Mouse (Mus musculus) MEL (cell line): Measurements from ENCODE around the gene Cavin2. TPM values are rescaled to one million over a fixed set of nuclear protein-coding genes. Genes with fewer than 3 reads are reported as not detected.

ENCODE experiments used
- DNase-seq: peaks from one replicate; pipeline ENCODE4 v3.0.0; 2011; ENCODE audit warnings: low read depth, low spot score
- H3K27ac ChIP-seq: 2 replicates; pipeline ENCODE4 v1.5.1; 2012; ENCODE audit warnings: low read depth, mild to moderate bottlenecking, control low read depth, low read length, moderate library complexity; ENCODE audit not compliant: control insufficient read depth
- H3K27me3 ChIP-seq, 2 experiments: fragments of 150-350 bp in 1 of 2; sonication (generic) in 1 of 2; 2 replicates each; pipeline ENCODE4 v1.6.1; 2012; ENCODE audit warnings: low read length in 2 of 2, mild to moderate bottlenecking in 2 of 2, improper control_type of control experiment in 1 of 2, moderate library complexity in 1 of 2; ENCODE audit not compliant: insufficient read depth in 2 of 2, control insufficient read depth in 1 of 2
- H3K36me3 ChIP-seq, 2 experiments: 2 replicates each; pipeline ENCODE4 v1.6.1; 2012 to 2014; ENCODE audit warnings: low read length in 2 of 2, improper control_type of control experiment in 1 of 2, inconsistent platforms in 1 of 2, mild to moderate bottlenecking in 1 of 2; ENCODE audit not compliant: insufficient read depth in 2 of 2, control insufficient read depth in 1 of 2
- H3K4me1 ChIP-seq, 2 experiments: fragments of 150-350 bp in 1 of 2; sonication (generic) in 1 of 2; 2 replicates each; pipeline ENCODE4 v1.6.1; 2012; ENCODE audit warnings: low read length in 2 of 2, improper control_type of control experiment in 1 of 2, mild to moderate bottlenecking in 1 of 2; ENCODE audit not compliant: insufficient read depth in 2 of 2, control insufficient read depth in 1 of 2
- H3K4me3 ChIP-seq, 2 experiments: fragments of 150-350 bp in 1 of 2; sonication (generic) in 1 of 2; 2 replicates each; pipeline ENCODE4 v1.5.1; 2012; ENCODE audit warnings: low read depth in 2 of 2, low read length in 2 of 2, mild to moderate bottlenecking in 2 of 2, moderate library complexity in 2 of 2, control low read depth in 1 of 2, improper control_type of control experiment in 1 of 2; ENCODE audit not compliant: control insufficient read depth in 1 of 2, insufficient read depth in 1 of 2
- H3K79me2 ChIP-seq: 2 replicates; pipeline ENCODE4 v1.6.1; 2012; ENCODE audit warnings: mild to moderate bottlenecking, low read length, moderate library complexity; ENCODE audit not compliant: control insufficient read depth, poor library complexity, insufficient read depth
- H3K9ac ChIP-seq: 2 replicates; pipeline ENCODE4 v1.6.1; 2012; ENCODE audit warnings: low read depth, mild to moderate bottlenecking, control low read depth, low read length, moderate library complexity; ENCODE audit not compliant: control insufficient read depth, poor library complexity, severe bottlenecking
- H3K9me3 ChIP-seq: fragments of 150-350 bp; sonication (generic); replicated peaks from 2 replicates; pipeline ENCODE4 v1.6.1; 2012; ENCODE audit warnings: mild to moderate bottlenecking, low read length, improper control_type of control experiment, moderate library complexity; ENCODE audit not compliant: insufficient read depth
- CHD1 ChIP-seq: IDR thresholded peaks from 2 replicates; pipeline ENCODE4 v1.6.1; 2012; ENCODE audit warnings: low read depth, mild to moderate bottlenecking, inconsistent platforms, low read length, improper control_type of control experiment
- CTCF ChIP-seq, 3 experiments: IDR thresholded peaks in 2 of 3; conservative IDR thresholded peaks in 1 of 3; 2 replicates each; pipeline ENCODE4 v1.5.1; 2011 to 2012; ENCODE audit warnings: low read length in 3 of 3, low read depth in 2 of 3, mild to moderate bottlenecking in 2 of 3, improper control_type of control experiment in 1 of 3, inconsistent platforms in 1 of 3, mixed read lengths in 1 of 3, moderate library complexity in 1 of 3; ENCODE audit not compliant: control insufficient read depth in 1 of 3, insufficient read depth in 1 of 3, poor library complexity in 1 of 3, severe bottlenecking in 1 of 3
- ELF1 ChIP-seq: IDR thresholded peaks from 2 replicates; pipeline ENCODE4 v1.6.1; 2014; ENCODE audit warnings: low read depth, mild to moderate bottlenecking, inconsistent platforms, low read length, improper control_type of control experiment, moderate library complexity
- EP300 ChIP-seq, 2 experiments: IDR thresholded peaks; 2 replicates each; pipeline ENCODE4 v1.6.1; 2011; ENCODE audit warnings: improper control_type of control experiment in 2 of 2, low read length in 2 of 2, low read depth in 1 of 2, mild to moderate bottlenecking in 1 of 2
- ETS1 ChIP-seq: IDR thresholded peaks from 2 replicates; pipeline ENCODE4 v1.6.1; 2012; ENCODE audit warnings: low read depth, mild to moderate bottlenecking, inconsistent platforms, low read length, improper control_type of control experiment, moderate library complexity
- KAT2A ChIP-seq: conservative IDR thresholded peaks from 2 replicates; pipeline ENCODE4 v1.6.1; 2012; ENCODE audit warnings: low read depth, low read length, improper control_type of control experiment, inconsistent platforms
- MYC ChIP-seq: IDR thresholded peaks from 2 replicates; pipeline ENCODE4 v1.6.1; 2011; ENCODE audit warnings: low read depth, mild to moderate bottlenecking, low read length, improper control_type of control experiment, moderate library complexity
- NELFE ChIP-seq: IDR thresholded peaks from 2 replicates; pipeline ENCODE4 v1.6.1; 2011; ENCODE audit warnings: low read depth, low read length, improper control_type of control experiment
- NRF1 ChIP-seq: IDR thresholded peaks from 2 replicates; pipeline ENCODE4 v1.6.1; 2014; ENCODE audit warnings: low read depth, mild to moderate bottlenecking, inconsistent platforms, low read length, improper control_type of control experiment, moderate library complexity; ENCODE audit not compliant: poor library complexity, insufficient read depth, severe bottlenecking
- POLR2A ChIP-seq, 2 experiments: IDR thresholded peaks; 2 replicates each; pipeline ENCODE4 v1.6.1; 2011 to 2012; ENCODE audit warnings: low read length in 2 of 2, mild to moderate bottlenecking in 2 of 2, control low read depth in 1 of 2, improper control_type of control experiment in 1 of 2, low read depth in 1 of 2, moderate library complexity in 1 of 2; ENCODE audit not compliant: control insufficient read depth in 1 of 2, insufficient read depth in 1 of 2, poor library complexity in 1 of 2
- POLR2AphosphoS2 ChIP-seq: IDR thresholded peaks from 2 replicates; pipeline ENCODE4 v1.6.1; 2011; ENCODE audit warnings: low read length, improper control_type of control experiment
- RAD21 ChIP-seq: IDR thresholded peaks from 2 replicates; pipeline ENCODE4 v1.6.1; 2011; ENCODE audit warnings: mild to moderate bottlenecking, low read depth, low read length, improper control_type of control experiment
- RCOR1 ChIP-seq: IDR thresholded peaks from 2 replicates; pipeline ENCODE4 v1.6.1; 2012; ENCODE audit warnings: low read depth, mild to moderate bottlenecking, inconsistent platforms, low read length, improper control_type of control experiment
- SIN3A ChIP-seq: IDR thresholded peaks from 2 replicates; pipeline ENCODE4 v1.6.1; 2012; ENCODE audit warnings: low read length, improper control_type of control experiment, inconsistent platforms
- SMC3 ChIP-seq: IDR thresholded peaks from 2 replicates; pipeline ENCODE4 v1.6.1; 2011; ENCODE audit warnings: low read depth, low read length, improper control_type of control experiment
- TAL1 ChIP-seq: IDR thresholded peaks from 2 replicates; pipeline ENCODE4 v1.6.1; 2012; ENCODE audit warnings: mild to moderate bottlenecking, inconsistent platforms, low read length, moderate library complexity, mixed read lengths
- ZC3H11A ChIP-seq: IDR thresholded peaks from 2 replicates; pipeline ENCODE4 v1.6.1; 2012; ENCODE audit warnings: low read depth, mild to moderate bottlenecking, inconsistent platforms, low read length, improper control_type of control experiment
- polyA plus RNA-seq, 2 experiments: library from polyadenylated mRNA; stranded (reverse) in 1 of 2; unstranded in 1 of 2; fragments of >175 nt in 1 of 2; fragments of >200 nt in 1 of 2; gene quantifications; 2 replicates each; pipeline versions ENCODE4 v1.2.1 to v1.2.4; 2012; ENCODE audit warnings: low replicate concordance in 2 of 2, low read depth in 1 of 2; ENCODE audit not compliant: insufficient read length in 2 of 2, insufficient read depth in 1 of 2, missing spikeins in 1 of 2
- total RNA-seq: library from RNA; depleted of rRNA; stranded (reverse); fragments of 300-350 nt; gene quantifications from 2 replicates; pipeline ENCODE4 v1.2.3, GENCODE M21; 2012

Cavin2 gene
- total and polyA plus RNA-seq, 3 experiments, result not detected

- no peak overlapping the region for H3K4me3 ChIP-seq
These were observed 39.6 kb downstream of the Cavin2 start for GRCm38 (mm10) chr1:51328541-51328940.

GRCm38 (mm10) chr1:51332986-51333385 lies 44.1 kb downstream of the Cavin2 start:
- H3K36me3 ChIP-seq, result no peaks in the 10 kb centered on the region
- no peaks in the 10 kb centered on the region for H3K79me2 ChIP-seq
- H3K4me1 ChIP-seq, result no peaks in the 10 kb centered on the region
- no peaks in the 10 kb centered on the region for H3K9me3 ChIP-seq
- DNase-seq, result no peak
- TF ChIP-seq SIN3A, result no peak
- TF ChIP-seq ELF1, result no peak
- no peak overlapping the region for H3K27ac ChIP-seq
- H3K4me3 ChIP-seq, result no peak overlapping the region
- no peaks in the 10 kb centered on the region for H3K27me3 ChIP-seq
- H3K9ac ChIP-seq, result no peak overlapping the region

More at GRCm38 (mm10) chr1:51328541-51328940, 39.6 kb downstream of the Cavin2 start:
- H3K4me1 ChIP-seq, result no peaks in the 10 kb centered on the region
- TF ChIP-seq MYC, result no peak
- TF ChIP-seq CHD1, result no peak
- TF ChIP-seq TAL1, result no peak
- TF ChIP-seq ETS1, result no peak
- no peak for TF ChIP-seq EP300 (IDR thresholded peaks at IDR 0.05; ENCODE audit: low read depth in 1 of 2, low read length in 2 of 2)
- TF ChIP-seq KAT2A, result no peak
- no peak for TF ChIP-seq SMC3
- no peak for TF ChIP-seq NRF1
- H3K27ac ChIP-seq, result no peak overlapping the region
- DNase-seq, result no peak
- no peak overlapping the region for H3K9ac ChIP-seq
- no peaks in the 10 kb centered on the region for H3K9me3 ChIP-seq
- no peaks in the 10 kb centered on the region for H3K36me3 ChIP-seq
- no peaks in the 10 kb centered on the region for H3K27me3 ChIP-seq
- no peaks in the 10 kb centered on the region for H3K79me2 ChIP-seq

GRCm38 (mm10) chr1:51333557-51334285 lies 44.8 kb downstream of the Cavin2 start:
- peak; percentile 60 for DNase-seq
- TF ChIP-seq POLR2A (IDR thresholded peaks at IDR 0.05; ENCODE audit: control insufficient read depth in 1 of 2, insufficient read depth in 1 of 2, low read depth in 1 of 2, low read length in 2 of 2, poor library complexity in 1 of 2) (no peak), RAD21 (peak; percentile 83), CTCF (IDR thresholded peaks at IDR 0.05 in 2 of 3, conservative IDR thresholded peaks at IDR 0.05 in 1 of 3; ENCODE audit: control insufficient read depth in 1 of 3, insufficient read depth in 1 of 3, low read depth in 2 of 3, low read length in 3 of 3, poor library complexity in 1 of 3, severe bottlenecking in 1 of 3) (peak; percentile 43 to 74 (median 63); a peak in 5 of 6 replicates), NELFE (no peak), RCOR1 (no peak), SMC3 (peak; percentile 77), ZC3H11A (peak; percentile 68), TAL1 (no peak), POLR2AphosphoS2 (no peak)
- no peak overlapping the region for H3K9ac ChIP-seq
- no peaks in the 10 kb centered on the region for H3K36me3 ChIP-seq
- no peaks in the 10 kb centered on the region for H3K9me3 ChIP-seq
- no peak overlapping the region for H3K27ac ChIP-seq
- no peaks in the 10 kb centered on the region for H3K4me1 ChIP-seq
- H3K79me2 ChIP-seq, result no peaks in the 10 kb centered on the region
- no peak overlapping the region for H3K4me3 ChIP-seq
- H3K27me3 ChIP-seq, result no peaks in the 10 kb centered on the region
